Mouse (Mus musculus) forebrain, postnatal 0 days (tissue): ENCODE data around the gene Enho. TPM values are rescaled to one million over a fixed set of nuclear protein-coding genes. Genes with fewer than 3 reads are reported as not detected.

Source experiments
- ATAC-seq: fragments of 200-750 bp; cut with Nextera tagmentation; 2 replicates; pipeline ENCODE4 v1.8.0; 2017; ENCODE audit warnings: mild to moderate bottlenecking, moderate library complexity
- DNase-seq: peaks from one replicate; pipeline ENCODE4 v3.0.0-alpha.2; 2015
- H3K27ac ChIP-seq: fragments of 300-500 bp; sonication (generic); 2 replicates; pipeline ENCODE4 v1.5.1; 2014; ENCODE audit warnings: low read depth, mild to moderate bottlenecking, antibody characterized with exemption, low read length, moderate library complexity, mixed read lengths
- H3K27me3 ChIP-seq: fragments of 300-500 bp; sonication (generic); 2 replicates; pipeline ENCODE4 v1.6.1; 2014; ENCODE audit warnings: mild to moderate bottlenecking, low read length, mixed read lengths; ENCODE audit not compliant: insufficient read depth
- H3K36me3 ChIP-seq: fragments of 300-500 bp; sonication (generic); 2 replicates; pipeline ENCODE4 v1.6.1; 2014; ENCODE audit warnings: mild to moderate bottlenecking, moderate library complexity; ENCODE audit not compliant: insufficient read depth
- H3K4me1 ChIP-seq: fragments of 300-500 bp; sonication (generic); 2 replicates; pipeline ENCODE4 v1.6.1; 2014; ENCODE audit warnings: antibody characterized with exemption; ENCODE audit not compliant: insufficient read depth
- H3K4me2 ChIP-seq: fragments of 300-500 bp; sonication (generic); 2 replicates; pipeline ENCODE4 v1.6.1; 2014; ENCODE audit warnings: low read depth, mild to moderate bottlenecking, moderate library complexity
- H3K4me3 ChIP-seq: fragments of 300-500 bp; sonication (generic); 2 replicates; pipeline ENCODE4 v1.5.1; 2014; ENCODE audit warnings: low read depth, low read length, mixed read lengths
- H3K9ac ChIP-seq: fragments of 300-500 bp; sonication (generic); 2 replicates; pipeline ENCODE4 v1.6.1; 2014; ENCODE audit warnings: mild to moderate bottlenecking
- H3K9me3 ChIP-seq: fragments of 300-500 bp; sonication (generic); 2 replicates; pipeline ENCODE4 v1.6.1; 2016; ENCODE audit warnings: low read length
- CTCF ChIP-seq: sonication (generic); IDR thresholded peaks from 2 replicates; pipeline ENCODE4 v1.5.1; 2016; ENCODE audit warnings: antibody characterized with exemption, control low read depth, low read depth
- WGBS: fragments of 180-500 bp; shearing (Covaris S2); extraction: QIAGEN DNeasy Blood & Tissue Kit; methylation state at CpG from one replicate; pipeline ENCODE4 v1.1.7; 2014; 5-methylcytosine and 5-hydroxymethylcytosine counted together
- polyA plus RNA-seq: library from polyadenylated mRNA; unstranded; fragments of >200 nt; fragmentation: Nextera tagmentation; extraction: Ambion mirVana; gene quantifications from 2 replicates; pipeline ENCODE4 v1.2.1, GENCODE M21; 2015
- total RNA-seq: library from RNA; depleted of rRNA; stranded (reverse); fragments of >200 nt; gene quantifications from 2 replicates; pipeline ENCODE4 v1.2.3, GENCODE M21; 2014

Gene Enho
- total and polyA plus RNA-seq, 2 experiments from 2014 or later = 106 to 117 TPM

GRCm38 (mm10) chr4:41653730-41654129 is 13.6 kb upstream of the Enho start:
- TF ChIP-seq CTCF = no peak
- no peaks in the 10 kb centered on the region for H3K4me1 ChIP-seq
- ATAC-seq = no peak
- WGBS = 60% methylated on average over 6 of the region's 6 CpGs
- no peak overlapping the region for H3K4me3 ChIP-seq
- H3K27ac ChIP-seq = no peak overlapping the region
- no peaks in the 10 kb centered on the region for H3K27me3 ChIP-seq
- H3K36me3 ChIP-seq = no peaks in the 10 kb centered on the region; the same call in 1 of the 2 replicates
- no peak for DNase-seq
- H3K4me2 ChIP-seq = no peak overlapping the region
- H3K9me3 ChIP-seq = no peaks in the 10 kb centered on the region
- H3K9ac ChIP-seq = no peak overlapping the region

- Histone ChIP-seq H3K9ac (no peak overlapping the region), H3K36me3 (no peaks in the 10 kb centered on the region; the same call in 1 of the 2 replicates), H3K4me3 (no peak overlapping the region), H3K27ac (no peak overlapping the region), H3K9me3 (no peaks in the 10 kb centered on the region), H3K4me2 (no peak overlapping the region), H3K4me1 (no peaks in the 10 kb centered on the region), H3K27me3 (no peaks in the 10 kb centered on the region)
- WGBS = 34% methylated on average over 6 of the region's 6 CpGs
- DNase-seq (peak; percentile 79), ATAC-seq (peak; percentile 79)
- TF ChIP-seq CTCF = peak; percentile 86
These were observed 13.2 kb upstream of the Enho start for GRCm38 (mm10) chr4:41653296-41653695.

- H3K9me3 ChIP-seq = no peaks in the 10 kb centered on the region
- H3K27me3 ChIP-seq = no peaks in the 10 kb centered on the region
- ATAC-seq = no peak
- no peaks in the 10 kb centered on the region for H3K36me3 ChIP-seq
- no peak overlapping the region for H3K4me3 ChIP-seq
- H3K27ac ChIP-seq = no peak overlapping the region
- DNase-seq = no peak
- no peak for TF ChIP-seq CTCF
- H3K9ac ChIP-seq = no peak overlapping the region
- no peak overlapping the region for H3K4me2 ChIP-seq
- no peaks in the 10 kb centered on the region for H3K4me1 ChIP-seq
- WGBS = 65% methylated on average over 7 of the region's 7 CpGs
These were observed 8.5 kb upstream of the Enho start for GRCm38 (mm10) chr4:41648627-41649026.

GRCm38 (mm10) chr4:41648157-41648556 is 8.0 kb upstream of the Enho start:
- ATAC-seq (peak; percentile 29; the same call in 1 of the 2 replicates), DNase-seq (no peak)
- whole genome bisulfite sequencing = 24% methylated on average over 4 of the region's 4 CpGs
- Histone ChIP-seq H3K27me3 (no peaks in the 10 kb centered on the region), H3K4me3 (no peak overlapping the region), H3K9ac (no peak overlapping the region), H3K27ac (no peak overlapping the region), H3K4me2 (no peak overlapping the region), H3K36me3 (no peaks in the 10 kb centered on the region), H3K4me1 (no peaks in the 10 kb centered on the region), H3K9me3 (no peaks in the 10 kb centered on the region)
- no peak for TF ChIP-seq CTCF

GRCm38 (mm10) chr4:41645488-41645887 is 5.4 kb upstream of the Enho start:
- ATAC-seq (peak; percentile 77), DNase-seq (peak; percentile 56)
- H3K4me2 ChIP-seq = no peak overlapping the region
- no peak overlapping the region for H3K27ac ChIP-seq
- peak; percentile 62 for TF ChIP-seq CTCF
- no peaks in the 10 kb centered on the region for H3K27me3 ChIP-seq
- H3K9ac ChIP-seq = no peak overlapping the region
- no peak overlapping the region for H3K4me3 ChIP-seq
- no peaks in the 10 kb centered on the region for H3K9me3 ChIP-seq
- WGBS = 27% methylated on average over 5 of the region's 5 CpGs
- H3K4me1 ChIP-seq = no peaks in the 10 kb centered on the region
- H3K36me3 ChIP-seq = no peaks in the 10 kb centered on the region

- no peak for ATAC-seq
- H3K27ac ChIP-seq = no peak overlapping the region
- WGBS = 78% methylated on average over 6 of the region's 6 CpGs
- H3K9me3 ChIP-seq = no peaks in the 10 kb centered on the region
- DNase-seq = no peak
- peaks cover 12% of the 10 kb centered on the region for H3K4me1 ChIP-seq
- no peak overlapping the region for H3K4me3 ChIP-seq
- H3K9ac ChIP-seq = no peak overlapping the region
- H3K27me3 ChIP-seq = no peaks in the 10 kb centered on the region
- no peak overlapping the region for H3K4me2 ChIP-seq
- TF ChIP-seq CTCF = no peak
- no peaks in the 10 kb centered on the region; the same call in 1 of the 2 replicates for H3K36me3 ChIP-seq
These were observed 1.2 kb upstream of the Enho start for GRCm38 (mm10) chr4:41641199-41641822.

- Histone ChIP-seq H3K4me1 (peaks cover 12% of the 10 kb centered on the region), H3K9me3 (no peaks in the 10 kb centered on the region), H3K9ac (peak overlapping the region; percentile 77), H3K4me3 (peak overlapping the region; percentile 57), H3K36me3 (no peaks in the 10 kb centered on the region; the same call in 1 of the 2 replicates), H3K27me3 (no peaks in the 10 kb centered on the region), H3K27ac (peak overlapping the region; percentile 75), H3K4me2 (peak overlapping the region; percentile 73)
- DNase-seq (peak; percentile 60), ATAC-seq (0 out of 2 replicates have a peak, but pooled peaks have one; percentile 7)
- no peak for TF ChIP-seq CTCF
- 6% methylated on average over 10 of the region's 10 CpGs for WGBS
These were observed 796 bp downstream of the Enho start for GRCm38 (mm10) chr4:41639214-41639841.
